Mouse (Mus musculus) gastrocnemius, postnatal 14 days (tissue): Measurements from ENCODE around the gene Stab1. TPM values are rescaled to one million over a fixed set of nuclear protein-coding genes. Genes with fewer than 3 reads are reported as not detected.

Source experiments
- DNase-seq: peaks from one replicate; pipeline ENCODE4 v3.0.0; 2021; ENCODE audit warnings: mixed read lengths
- intact Hi-C: fragments of 180-260 bp; cut with DNase I; formaldehyde crosslinking; loops from one replicate; pipeline ENCODE4 v1.15.1; 2025; ENCODE audit warnings: low total_unique reads
- total RNA-seq, 2 experiments: library from RNA; stranded (reverse); gene quantifications; 2 replicates each; pipeline ENCODE4 v1.2.3; 2021

The Stab1 gene
- total RNA-seq, 2 experiments from 2014 or later, result 29.8 to 40.4 TPM

DNA sequence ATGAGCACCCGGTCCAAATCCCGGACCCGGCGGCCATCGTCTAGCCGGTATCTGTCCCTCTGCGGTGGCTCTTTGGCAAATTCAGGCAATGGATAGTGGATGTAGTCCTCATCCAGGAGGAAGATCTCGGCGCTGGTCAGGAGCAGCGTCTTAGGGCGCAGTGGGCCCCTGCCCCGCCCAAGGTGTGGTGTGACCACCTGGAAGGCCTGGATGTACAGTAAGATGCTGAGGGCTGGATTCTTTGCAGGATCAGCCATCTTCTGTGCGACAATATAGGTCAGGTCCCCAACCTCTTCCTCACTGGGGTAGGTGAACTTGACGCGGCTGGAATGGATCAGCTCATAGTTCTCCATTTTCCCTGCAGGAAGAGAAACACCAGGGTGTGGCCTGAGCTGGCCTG, 3.4 kb upstream of the Stab1 start:
- intact Hi-C loops, result no loop called here
- DNase-seq, result no peak

DNA sequence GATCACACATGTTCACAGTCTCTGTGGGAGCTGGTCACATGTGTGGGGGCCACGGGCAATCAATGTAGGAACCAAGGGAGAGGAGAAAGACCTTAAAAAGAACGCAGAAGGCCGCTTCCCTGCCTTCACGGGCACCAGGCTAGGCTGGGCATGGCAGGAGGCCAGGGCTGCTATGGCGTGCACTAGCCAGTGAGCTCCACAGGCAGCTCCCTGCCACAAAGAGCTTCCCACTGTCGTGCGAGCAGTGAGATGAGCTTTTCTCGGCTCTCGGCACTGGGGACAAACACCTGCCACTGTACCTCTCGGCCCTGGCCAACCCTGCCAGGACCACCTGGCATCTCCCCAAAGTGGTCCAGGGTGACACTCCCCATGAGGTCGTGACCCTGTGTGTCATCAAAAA, 2.9 kb upstream of the Stab1 start:
- intact Hi-C loops, result no loop called here

DNA sequence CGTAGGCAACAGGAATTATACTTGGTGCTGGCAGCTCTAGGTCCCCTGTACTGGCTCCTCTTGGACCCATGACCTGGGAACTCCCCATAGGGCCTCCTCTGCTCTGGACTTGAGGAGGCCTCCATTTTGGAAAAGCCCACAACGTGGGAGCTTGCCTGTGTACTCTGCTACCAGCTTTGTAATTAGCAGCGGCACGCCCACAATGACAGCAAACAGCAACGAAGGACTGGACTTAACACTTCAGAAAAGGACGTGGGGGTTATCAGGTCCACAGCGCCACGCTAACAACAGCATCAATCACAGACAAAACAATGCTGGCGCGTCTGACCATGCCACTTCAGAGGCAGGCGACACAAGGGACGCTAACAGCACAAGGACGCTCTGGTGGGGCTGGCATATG, 2.5 kb upstream of the Stab1 start:
- intact Hi-C loops, result no loop called here
- no peak for DNase-seq

More for the DNA sequence above, 2.9 kb upstream of the Stab1 start:
- no peak for DNase-seq

DNA sequence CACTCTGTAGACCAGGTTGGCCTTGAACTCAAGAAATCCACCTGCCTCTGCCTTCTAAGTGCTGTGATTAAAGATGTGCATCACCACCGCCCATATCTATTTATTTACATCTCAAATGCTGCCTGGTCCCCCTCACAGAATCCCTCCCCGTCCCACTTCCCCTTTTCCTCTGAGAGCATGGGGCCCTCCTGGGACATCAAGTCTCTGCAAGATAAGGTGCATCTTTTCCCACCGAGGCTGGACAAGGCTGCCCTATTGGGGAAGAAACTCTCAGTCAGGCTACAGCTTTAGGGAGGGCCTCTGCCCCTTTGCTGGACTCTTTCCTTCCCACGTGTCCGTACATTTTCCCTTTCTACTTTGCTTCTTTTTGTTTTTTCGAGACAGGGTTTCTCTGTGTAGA, 1.1 kb upstream of the Stab1 start:
- intact Hi-C loops, result no loop called here
- no peak for DNase-seq

DNA sequence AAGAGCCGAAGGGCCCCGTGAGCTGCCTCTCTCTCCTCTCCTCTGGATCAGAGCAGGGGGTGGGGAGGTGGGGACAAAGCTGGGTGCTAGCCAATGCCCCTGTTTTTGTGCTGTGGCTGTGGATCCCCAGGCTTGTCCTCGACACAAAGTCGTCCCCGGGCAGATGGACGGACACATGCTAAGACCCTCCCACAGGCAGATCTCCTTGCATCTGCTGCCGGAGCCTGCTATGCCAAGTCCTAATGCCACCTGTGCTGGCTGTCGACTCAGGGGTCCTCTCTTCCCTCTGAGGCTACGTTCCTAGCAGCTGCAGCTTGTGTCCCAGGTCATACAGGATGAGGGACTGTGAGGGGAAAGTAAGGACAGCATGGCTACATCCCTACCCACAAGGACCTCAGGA, 1.6 kb downstream of the Stab1 start:
- DNase-seq, result no peak
- intact Hi-C loops, result no loop called here

DNA sequence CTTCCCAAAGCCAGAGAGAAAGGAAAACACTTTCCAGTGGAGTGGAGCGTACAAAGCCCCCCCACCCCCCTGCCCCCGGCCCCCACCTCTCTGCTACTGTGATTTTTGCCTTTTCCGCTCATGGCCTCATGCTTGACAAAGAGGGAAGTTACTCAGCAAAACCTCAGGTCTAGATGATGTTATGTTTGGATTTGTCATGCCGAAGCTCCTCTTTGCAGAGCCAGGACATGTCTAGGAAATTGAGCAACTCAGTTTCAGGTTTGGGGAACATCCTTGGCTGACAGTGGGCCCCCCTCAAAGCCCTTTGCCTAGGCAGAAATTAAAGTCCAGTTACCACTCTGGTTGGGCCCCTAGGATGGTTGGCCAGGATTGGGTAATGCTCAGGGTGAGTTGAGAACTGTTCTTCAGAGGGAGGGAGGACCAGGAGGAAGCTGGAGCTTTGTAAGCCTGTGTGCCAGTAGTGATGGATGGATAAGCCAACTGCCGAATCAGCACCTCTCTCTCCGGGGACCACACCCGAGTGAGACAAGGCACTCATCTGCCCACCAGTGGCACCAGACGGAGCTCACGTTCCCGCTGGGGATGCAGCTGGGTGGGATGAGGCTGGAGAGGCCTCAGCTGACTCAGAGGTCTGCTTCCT, 2.3 kb downstream of the Stab1 start:
- intact Hi-C loops, result no loop called here
- DNase-seq, result no peak

DNA sequence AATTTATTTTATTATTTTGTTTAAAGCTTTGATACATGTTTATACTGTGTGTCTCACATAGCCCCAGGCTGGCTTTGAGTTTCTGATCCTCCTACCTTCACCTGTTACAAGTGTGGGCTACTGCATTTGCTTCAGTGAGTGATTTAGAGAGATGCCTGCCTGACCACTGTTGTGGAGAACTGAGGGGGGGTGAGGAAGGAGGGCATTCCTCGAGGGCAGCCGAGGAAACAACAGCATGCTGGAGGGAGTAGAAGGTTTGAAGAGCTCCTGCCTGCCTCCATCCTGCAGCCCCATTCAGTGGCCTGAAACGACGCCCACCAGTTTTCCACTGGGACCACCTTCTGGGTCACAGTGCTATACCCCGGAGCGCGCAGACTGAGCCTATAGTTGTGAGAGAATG, 3.0 kb downstream of the Stab1 start:
- intact Hi-C loops, result no loop called here

DNA sequence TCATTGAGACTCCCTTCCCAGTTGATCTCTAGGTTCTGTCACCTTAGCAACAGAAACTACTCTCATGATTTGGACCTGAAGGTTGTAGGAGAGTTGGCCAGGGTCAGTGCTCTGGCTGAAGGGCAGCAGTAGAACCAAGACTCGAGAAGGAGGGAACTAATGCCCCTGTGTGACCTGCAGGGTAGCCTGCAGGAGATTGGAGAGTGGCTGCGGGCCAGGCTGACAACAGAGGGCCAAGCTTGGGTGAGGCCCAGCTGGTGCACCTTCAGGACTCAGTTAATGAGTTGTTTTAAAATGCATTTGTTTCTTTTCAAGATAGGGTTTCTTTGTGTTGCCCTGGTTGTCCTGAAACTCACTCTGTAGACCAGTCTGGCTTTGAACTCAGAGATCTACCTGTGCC, 3.4 kb downstream of the Stab1 start:
- no peak for DNase-seq
- intact Hi-C loops, result no loop called here

More for the DNA sequence above, 3.0 kb downstream of the Stab1 start:
- DNase-seq, result no peak

DNA sequence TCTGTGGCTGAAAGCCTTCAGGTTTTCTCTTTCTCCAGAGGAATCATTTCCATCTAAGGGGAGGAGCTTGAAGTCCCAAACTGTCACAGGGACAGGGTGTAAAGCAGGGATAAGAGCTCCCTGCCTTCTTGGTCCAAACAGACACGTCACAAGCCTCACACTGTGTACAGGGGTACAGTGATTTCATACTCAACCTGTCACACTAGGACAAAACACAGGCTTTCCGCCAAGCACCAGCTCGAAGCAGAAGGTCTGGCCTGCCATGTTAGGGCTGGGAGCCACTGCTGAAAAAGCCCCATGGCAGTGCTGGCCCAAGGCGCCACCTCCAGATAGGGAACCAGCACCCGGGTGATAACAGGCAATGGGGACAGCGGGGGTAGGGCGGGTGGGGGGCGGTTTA, 4.4 kb downstream of the Stab1 start:
- intact Hi-C loops, result no loop called here
- no peak for DNase-seq

DNA sequence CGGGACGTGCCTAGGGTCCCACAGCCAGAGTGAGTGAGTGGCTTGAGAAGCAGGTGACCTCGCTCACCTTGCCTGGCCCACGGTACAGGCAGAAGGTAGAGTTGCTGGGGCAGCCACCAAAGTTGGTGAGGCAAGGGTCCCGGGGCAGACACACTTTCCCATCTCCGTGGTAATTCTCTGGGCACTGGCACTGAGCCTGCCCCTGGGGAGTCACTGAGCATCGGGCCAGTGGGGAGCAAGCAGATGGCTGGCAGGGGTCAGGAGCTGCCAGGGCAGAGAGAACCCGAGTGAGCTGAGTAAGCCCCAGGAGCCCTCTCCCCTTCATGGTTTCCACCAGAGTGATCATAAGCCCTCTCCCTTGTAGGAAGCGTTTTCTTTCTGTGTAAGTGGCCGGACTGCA, 6.8 kb downstream of the Stab1 start:
- no peak for DNase-seq
- intact Hi-C loops, result no loop called here

DNA sequence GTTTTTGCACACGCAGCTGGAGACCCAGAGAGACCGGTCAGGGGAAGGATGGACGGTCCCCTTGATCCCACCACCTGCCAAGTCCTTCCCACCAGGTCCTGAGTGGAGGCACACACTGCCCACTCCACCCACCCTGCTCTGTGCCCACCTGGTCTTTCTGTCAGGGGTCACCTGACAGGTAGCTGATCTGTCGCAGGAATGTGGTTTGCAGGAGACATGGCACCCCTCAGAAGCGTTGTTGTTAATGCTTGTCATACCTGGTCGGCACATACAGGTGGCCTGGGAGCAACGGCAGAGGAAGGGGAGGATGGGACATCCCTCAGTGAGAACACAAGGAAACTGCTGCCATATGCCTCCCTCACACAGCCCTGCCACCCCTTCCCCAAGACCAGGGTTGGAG, 7.2 kb downstream of the Stab1 start:
- no peak for DNase-seq
- intact Hi-C loops, result no loop called here

DNA sequence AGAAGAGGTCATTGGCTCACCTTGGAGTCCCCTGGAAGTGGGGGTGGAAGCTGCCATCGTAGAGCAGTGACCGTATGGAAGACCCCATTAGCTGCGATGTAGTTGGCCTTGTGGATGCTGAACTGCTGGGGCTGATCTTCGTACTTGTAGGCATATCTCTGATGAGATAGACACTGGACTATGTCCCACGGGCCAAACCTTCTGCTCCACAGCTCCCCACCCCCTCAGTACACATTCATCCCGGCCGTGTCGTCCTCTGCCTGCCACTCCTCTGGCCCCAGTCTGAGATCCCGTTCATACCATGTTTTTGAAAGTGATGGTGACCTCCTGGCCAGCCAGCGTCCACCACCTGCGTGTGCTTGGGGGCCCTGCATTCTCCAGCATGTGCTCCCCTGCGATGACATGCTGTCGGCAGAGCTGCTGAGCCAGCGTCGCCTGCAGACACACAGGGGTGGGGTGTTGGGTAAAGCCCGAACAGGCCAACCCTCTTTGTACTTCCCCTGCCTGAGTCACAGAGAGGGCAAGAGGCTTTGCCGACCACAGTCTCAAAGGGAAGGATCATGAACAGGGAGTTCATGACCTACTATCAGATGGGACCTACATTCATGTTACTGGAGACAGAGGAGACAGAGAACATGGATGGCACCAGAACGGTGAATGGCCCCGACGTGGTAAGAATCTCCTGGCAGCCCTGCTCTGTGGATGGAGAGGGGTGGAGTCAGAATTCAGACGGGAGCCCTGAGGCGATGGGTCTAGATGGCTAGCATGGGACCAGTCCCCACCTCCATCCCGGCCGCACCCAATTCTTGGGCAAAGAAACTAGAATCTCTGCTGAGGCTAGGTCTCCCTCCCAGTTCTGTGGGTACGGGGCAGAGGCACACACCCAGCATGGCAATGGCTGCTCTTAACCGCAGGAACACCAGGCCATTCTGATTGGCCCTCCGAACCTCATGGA, 8.0 kb downstream of the Stab1 start:
- intact Hi-C loops, result no loop called here
- DNase-seq, result no peak

DNA sequence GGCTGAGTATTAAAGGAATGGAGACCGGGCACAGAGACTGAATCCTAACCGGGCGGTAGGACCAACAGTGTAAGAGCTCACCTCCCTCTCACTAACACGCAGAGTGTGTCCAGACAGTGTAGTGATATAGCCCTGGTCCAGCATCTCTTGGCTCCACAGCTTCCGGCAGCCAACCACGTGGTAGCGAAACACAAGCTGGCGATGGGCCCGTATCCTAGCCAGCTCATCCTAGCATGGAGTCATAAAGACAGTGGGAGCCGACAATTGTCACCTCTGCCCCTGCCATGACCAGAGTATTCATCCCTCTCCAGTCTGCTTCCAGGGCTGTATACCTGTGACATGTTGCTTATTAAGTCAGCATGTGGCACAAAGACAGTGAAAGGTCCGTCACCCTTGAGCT, 22.7 kb downstream of the Stab1 start:
- intact Hi-C loops, result no loop called here
- DNase-seq, result no peak

DNA sequence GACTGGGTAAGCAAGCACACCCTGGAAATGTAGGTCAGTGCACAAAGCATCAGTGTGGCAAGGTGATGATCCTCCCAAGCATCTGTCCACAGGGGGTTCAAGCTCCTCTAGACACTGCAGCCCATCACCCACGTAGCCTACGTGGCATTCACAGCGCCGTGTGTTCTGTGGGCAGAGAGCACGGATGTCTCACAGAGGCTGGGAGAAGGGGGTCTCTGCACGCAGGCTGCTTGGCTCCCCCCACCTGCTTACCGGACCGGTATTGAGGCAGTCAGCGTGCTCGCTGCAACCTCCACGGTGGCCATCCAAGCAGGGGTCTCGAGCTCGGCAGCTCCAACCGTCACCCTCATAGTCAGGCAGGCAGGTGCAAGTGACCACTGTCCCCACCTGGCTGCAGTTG, 27.4 kb downstream of the Stab1 start:
- intact Hi-C loops, result no loop called here
- no peak for DNase-seq

DNA sequence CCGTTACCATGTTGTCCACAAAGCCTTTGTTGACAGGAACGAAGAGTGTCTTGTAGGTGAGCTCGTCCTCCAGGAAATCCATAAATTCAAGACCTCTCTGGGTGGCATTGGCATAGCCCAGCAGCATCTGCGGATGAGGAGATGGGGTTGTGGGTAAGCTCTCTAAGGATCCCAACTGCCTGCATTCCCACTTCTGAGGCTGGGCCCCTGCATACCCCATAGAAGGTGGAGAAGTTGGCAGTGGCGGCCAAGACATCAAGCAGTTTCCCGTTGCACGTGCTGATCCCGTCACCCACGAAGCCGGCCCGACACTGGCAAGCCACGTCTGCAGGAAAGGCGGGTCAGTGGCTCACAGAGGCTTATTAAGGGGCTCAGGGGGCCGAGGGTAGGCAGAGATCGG, 28.3 kb downstream of the Stab1 start:
- no peak for DNase-seq
- intact Hi-C loops, result no loop called here

DNA sequence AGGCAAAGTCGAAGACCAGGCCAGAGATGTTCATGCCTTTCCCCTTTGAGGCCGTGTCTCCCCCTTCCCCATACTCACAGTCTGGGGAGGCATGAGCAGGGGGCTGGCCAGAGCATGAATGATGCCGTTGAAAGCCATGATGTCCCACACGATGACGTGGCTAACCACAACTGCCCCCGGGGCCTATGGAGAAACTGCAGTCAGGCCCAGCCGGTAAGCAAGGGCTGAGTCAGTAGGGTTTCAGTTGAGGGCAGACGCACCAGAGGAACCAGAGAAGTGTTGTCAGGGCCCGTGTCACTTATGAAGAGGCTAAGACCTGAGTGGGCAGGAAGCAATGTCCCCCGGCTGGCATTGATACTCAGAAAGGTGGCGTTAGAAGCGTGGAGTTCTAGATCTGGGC, 28.8 kb downstream of the Stab1 start:
- intact Hi-C loops, result loop anchor here (10.0 kb wide), 1 partner anchor 45 kb away; no protein-coding TSS in a partner anchor
- no peak for DNase-seq

DNA sequence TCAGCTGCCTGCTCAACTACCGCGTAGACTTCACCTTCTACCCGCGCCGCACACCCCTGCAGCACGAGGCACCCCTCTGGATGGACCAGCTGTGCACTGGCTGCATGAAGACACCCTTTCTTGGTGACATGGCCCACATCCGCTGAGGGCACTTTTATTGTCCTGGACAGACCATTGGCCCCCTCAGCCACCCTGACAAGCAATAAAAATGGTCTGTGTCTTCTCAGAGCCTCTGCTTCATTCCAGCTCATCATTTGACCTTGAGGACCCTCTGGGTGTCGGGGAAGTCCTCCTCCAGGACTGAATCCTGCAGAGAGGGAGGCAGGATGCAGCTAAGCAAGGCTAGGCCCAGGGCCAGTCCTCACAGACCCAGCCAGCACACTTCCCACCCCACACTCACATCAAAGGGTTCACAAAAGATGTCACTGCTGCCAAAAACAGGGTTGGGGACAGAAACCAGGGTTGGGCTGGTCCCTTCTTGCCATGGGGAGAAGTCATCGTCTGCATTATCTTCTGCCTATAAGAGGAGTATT, 29.5 kb downstream of the Stab1 start:
- no peak for DNase-seq
- intact Hi-C loops, result loop anchor here (10.0 kb wide), 1 partner anchor 46 kb away; no protein-coding TSS in a partner anchor

DNA sequence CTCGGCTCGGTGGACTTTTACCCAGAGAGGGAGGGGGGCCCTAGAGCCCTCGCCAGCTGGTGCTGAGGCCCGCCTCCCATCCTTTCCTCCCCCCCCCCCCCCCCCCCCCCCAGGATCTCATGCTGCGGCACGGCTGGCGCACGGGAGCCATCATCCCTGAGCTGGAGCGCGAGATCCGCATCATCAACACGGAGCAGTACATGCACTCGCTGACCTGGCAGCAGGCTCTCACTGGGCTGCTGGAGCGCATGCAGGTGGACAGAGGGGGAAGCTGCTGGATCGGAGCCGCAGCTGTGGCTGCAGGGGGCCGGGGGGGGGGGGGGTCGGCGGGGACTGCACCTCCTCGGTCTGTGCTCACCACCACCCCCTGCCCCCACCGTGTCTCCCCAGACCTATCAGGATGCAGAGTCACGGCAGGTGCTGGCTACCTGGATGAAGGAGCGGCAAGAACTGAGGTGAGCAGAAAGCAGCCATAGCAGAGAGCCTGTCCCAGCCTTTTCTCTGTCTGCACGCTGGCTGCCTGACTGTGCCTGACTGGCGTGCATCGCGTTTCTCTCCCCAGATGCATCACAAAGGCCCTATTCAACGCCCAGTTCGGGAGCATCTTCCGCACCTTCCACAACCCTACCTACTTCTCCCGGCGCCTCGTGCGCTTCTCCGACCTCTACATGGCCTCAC, 30.1 kb downstream of the Stab1 start:
- intact Hi-C loops, result loop anchor here (10.0 kb wide), 1 partner anchor 46 kb away; no protein-coding TSS in a partner anchor
- DNase-seq, result no peak

DNA sequence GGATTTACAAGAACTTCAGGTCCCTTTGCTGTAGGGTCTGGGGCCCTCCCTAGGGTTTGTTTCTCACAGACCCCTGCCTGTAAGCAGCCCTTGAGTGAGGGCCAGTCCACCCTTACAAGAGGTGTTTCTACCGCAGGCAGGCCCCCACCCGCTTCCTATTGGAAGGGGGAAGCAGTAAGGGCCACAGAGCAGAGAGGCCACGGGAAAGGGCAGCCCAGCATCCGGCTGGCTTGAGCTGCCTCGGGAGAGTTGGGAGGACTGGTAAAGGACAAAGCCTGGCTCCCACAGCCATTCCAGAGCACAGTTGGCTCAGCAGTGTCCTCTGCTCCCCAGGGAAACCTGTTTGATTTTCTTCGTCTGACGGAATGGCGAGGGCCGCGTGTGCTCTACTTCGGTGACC, 30.6 kb downstream of the Stab1 start:
- intact Hi-C loops, result loop anchor here (10.0 kb wide), 1 partner anchor 47 kb away; no protein-coding TSS in a partner anchor
- DNase-seq, result no peak

DNA sequence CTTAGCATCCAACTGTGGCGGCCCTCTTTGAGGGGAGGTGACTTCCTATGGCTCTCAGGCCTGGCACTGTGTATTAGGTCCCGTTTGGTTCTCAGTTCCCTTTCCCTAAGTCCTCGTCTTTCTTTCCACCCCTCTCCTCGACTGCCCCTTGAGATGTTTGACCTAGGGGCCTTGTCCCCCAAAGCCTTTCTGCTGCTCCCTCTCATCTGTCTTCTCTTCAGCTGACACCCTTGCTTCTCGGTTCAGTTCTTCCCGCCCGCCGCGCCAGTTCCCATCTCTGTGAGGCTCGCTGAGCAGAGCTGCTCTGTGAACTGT, 31.2 kb downstream of the Stab1 start:
- no peak for DNase-seq
- intact Hi-C loops, result loop anchor here (10.0 kb wide), 1 partner anchor 48 kb away; no protein-coding TSS in a partner anchor
